Mouse (Mus musculus): ENCODE measurements around the gene Sema6c.

DNA sequence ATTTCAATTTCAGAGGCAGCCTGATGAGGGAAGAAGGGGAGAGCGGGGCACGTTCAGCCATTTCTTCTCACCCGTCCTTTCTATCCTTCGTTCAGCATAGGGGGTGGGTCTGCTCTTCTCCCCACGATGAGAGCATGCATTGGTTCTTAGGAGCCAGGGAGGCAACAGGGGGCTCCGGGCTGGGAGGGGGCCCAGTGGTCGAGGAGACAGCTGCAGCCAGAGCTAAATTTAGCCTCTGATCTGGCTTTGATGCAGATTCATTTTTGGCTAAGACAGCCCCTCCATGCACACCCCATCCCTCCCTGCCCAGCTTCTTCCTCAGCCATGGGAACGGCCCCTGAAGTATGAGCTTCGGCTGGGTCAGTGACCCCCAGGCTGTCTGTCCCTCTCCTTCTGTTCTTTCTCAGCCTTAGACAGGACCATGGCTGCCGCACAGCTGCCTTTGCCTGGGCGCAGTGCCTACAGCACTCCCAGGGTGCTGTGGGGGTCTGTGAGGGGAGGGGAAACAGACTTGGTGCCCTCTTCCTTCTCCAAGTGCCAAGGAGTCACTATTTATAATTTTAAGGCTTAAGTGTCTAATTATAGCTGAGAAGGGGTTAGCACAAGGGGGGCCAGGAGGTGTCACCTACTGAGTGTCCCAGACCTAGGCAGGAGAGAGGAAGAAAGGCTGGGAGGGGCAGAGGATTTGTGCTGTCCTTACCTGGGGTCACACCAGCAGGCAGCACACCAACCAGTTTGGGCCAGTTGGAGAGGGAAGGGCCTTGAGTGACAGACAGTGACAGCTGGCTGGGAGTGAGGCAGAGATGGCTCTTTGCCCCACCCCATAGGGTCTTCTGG is 3.4 kb downstream of the Sema6c start:
- TF ChIP-seq CTCF (IDR thresholded peaks at IDR 0.05; ENCODE audit: control insufficient read depth, insufficient read depth, insufficient replicate concordance, low read depth, low read length) = no peak
- TF ChIP-seq POLR2A (IDR thresholded peaks at IDR 0.05; ENCODE audit: control insufficient read depth, low read depth, low read length) = no peak

Data from testis, adult 2 months (tissue).